In the genomic region with DNA sequence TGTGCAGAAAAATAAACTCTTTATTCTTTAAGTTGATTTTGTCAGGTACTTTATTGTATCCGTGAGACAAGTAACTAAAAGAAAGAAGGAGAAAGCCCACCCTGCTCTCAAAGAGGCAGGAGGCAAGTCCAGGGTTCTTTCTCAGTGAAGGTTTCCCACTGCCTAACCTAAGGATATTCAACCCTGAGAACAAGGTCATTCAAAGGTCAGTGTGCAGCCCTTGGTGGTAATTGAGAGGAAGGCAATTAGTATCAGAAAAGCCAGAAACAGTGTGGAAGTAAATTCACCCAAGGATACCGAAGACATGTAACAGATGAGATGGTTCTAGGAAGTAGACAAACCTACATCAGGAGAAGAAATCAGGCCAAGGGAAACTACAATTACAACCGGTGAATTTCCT, we compare ENCODE assay signal across 25 mouse cellular contexts.
DNase-seq lines count a peak whose midpoint lies in the region; ATAC-seq lines count a peak whose summit lies in the region.
"Had no signal": no experiment of that assay in that cellular context is flagged by ENCODE, and none has a peak within 500 bp of the region (broad histone marks: within the 10 kb centered on the region; RNA-seq: fewer than 3 reads in every experiment).

No protein-coding gene starts in this region.

- no peak overlapping the region for H3K9ac ChIP-seq in forebrain, embryonic 12.5 days
- H3K9ac ChIP-seq in forebrain, embryonic 13.5 days: no peak overlapping the region
- no peak overlapping the region for H3K9ac ChIP-seq in neural tube, embryonic 15.5 days (replicated peaks)
- no peak overlapping the region for H3K9ac ChIP-seq in midbrain, embryonic 12.5 days (replicated peaks)
- H3K9ac ChIP-seq in neural tube, embryonic 12.5 days: no peak overlapping the region
- no peak overlapping the region for H3K9ac ChIP-seq in kidney, embryonic 15.5 days
- H3K9ac ChIP-seq: heart, embryonic 13.5 days; limb, embryonic 13.5 days; liver, embryonic 12.5 days; stomach, embryonic 15.5 days had no signal

- no peaks in the 10 kb centered on the region for H3K36me3 ChIP-seq in forebrain, embryonic 12.5 days (replicated peaks)
- H3K36me3 ChIP-seq in forebrain, embryonic 13.5 days (ENCODE audit: poor library complexity, severe bottlenecking): no peaks in the 10 kb centered on the region
- no peaks in the 10 kb centered on the region for H3K36me3 ChIP-seq in neural tube, embryonic 15.5 days
- H3K36me3 ChIP-seq in midbrain, embryonic 12.5 days: no peaks in the 10 kb centered on the region
- no peaks in the 10 kb centered on the region for H3K36me3 ChIP-seq in neural tube, embryonic 12.5 days
- no peaks in the 10 kb centered on the region for H3K36me3 ChIP-seq in kidney, embryonic 15.5 days
- H3K36me3 ChIP-seq: G1E; heart, embryonic 13.5 days; limb, embryonic 13.5 days; liver, embryonic 12.5 days; stomach, embryonic 15.5 days had no signal

- H3K4me1 ChIP-seq in forebrain, embryonic 12.5 days: peaks cover 30% of the 10 kb centered on the region
- H3K4me1 ChIP-seq in forebrain, embryonic 13.5 days: peaks cover 23% of the 10 kb centered on the region
- peaks cover 14% of the 10 kb centered on the region for H3K4me1 ChIP-seq in neural tube, embryonic 15.5 days
- H3K4me1 ChIP-seq in midbrain, embryonic 12.5 days: peaks cover 36% of the 10 kb centered on the region
- H3K4me1 ChIP-seq in neural tube, embryonic 12.5 days: peaks cover 15% of the 10 kb centered on the region; the same call in 1 of the 2 replicates
- peaks cover 3% of the 10 kb centered on the region; the same call in 1 of the 2 replicates for H3K4me1 ChIP-seq in kidney, embryonic 15.5 days
- H3K4me1 ChIP-seq: liver, embryonic 12.5 days; stomach, embryonic 15.5 days had no signal

- H3K4me3 ChIP-seq in forebrain, embryonic 12.5 days (replicated peaks): no peak overlapping the region
- H3K4me3 ChIP-seq in forebrain, embryonic 13.5 days: no peak overlapping the region
- H3K4me3 ChIP-seq in neural tube, embryonic 15.5 days (replicated peaks): no peak overlapping the region
- H3K4me3 ChIP-seq in midbrain, embryonic 12.5 days: no peak overlapping the region
- no peak overlapping the region for H3K4me3 ChIP-seq in neural tube, embryonic 12.5 days
- no peak overlapping the region for H3K4me3 ChIP-seq in kidney, embryonic 15.5 days (replicated peaks)
- H3K4me3 ChIP-seq: heart, embryonic 13.5 days; limb, embryonic 13.5 days; liver, embryonic 12.5 days; stomach, embryonic 15.5 days had no signal

- 0 out of 2 replicates have a peak overlapping the region, but pooled peaks have one; percentile 20 for H3K27ac ChIP-seq in forebrain, embryonic 12.5 days
- no peak overlapping the region for H3K27ac ChIP-seq in forebrain, embryonic 13.5 days
- H3K27ac ChIP-seq in neural tube, embryonic 15.5 days (replicated peaks): no peak overlapping the region
- peak overlapping the region; percentile 75 for H3K27ac ChIP-seq in midbrain, embryonic 12.5 days (replicated peaks)
- H3K27ac ChIP-seq in neural tube, embryonic 12.5 days: no peak overlapping the region
- H3K27ac ChIP-seq in kidney, embryonic 15.5 days: no peak overlapping the region
- H3K27ac ChIP-seq: heart, embryonic 13.5 days; kidney, postnatal 0 days; limb, embryonic 13.5 days; liver, embryonic 12.5 days; stomach, embryonic 15.5 days had no signal

- no peak overlapping the region for H3K4me2 ChIP-seq in forebrain, embryonic 12.5 days
- H3K4me2 ChIP-seq in forebrain, embryonic 13.5 days: no peak overlapping the region
- no peak overlapping the region for H3K4me2 ChIP-seq in neural tube, embryonic 15.5 days
- no peak overlapping the region for H3K4me2 ChIP-seq in midbrain, embryonic 12.5 days (replicated peaks)
- H3K4me2 ChIP-seq in neural tube, embryonic 12.5 days (replicated peaks): no peak overlapping the region
- H3K4me2 ChIP-seq in kidney, embryonic 15.5 days: no peak overlapping the region
- H3K4me2 ChIP-seq: heart, embryonic 13.5 days; limb, embryonic 13.5 days; liver, embryonic 12.5 days; stomach, embryonic 15.5 days had no signal

- WGBS in forebrain, embryonic 12.5 days: 9% methylated on average over 3 of the region's 3 CpGs
- 2% methylated on average over 3 of the region's 3 CpGs for WGBS in forebrain, embryonic 13.5 days
- 14% methylated on average over 3 of the region's 3 CpGs for WGBS in neural tube, embryonic 15.5 days
- 13% methylated on average over 3 of the region's 3 CpGs for WGBS in midbrain, embryonic 12.5 days
- 9% methylated on average over 3 of the region's 3 CpGs for WGBS in neural tube, embryonic 12.5 days
- WGBS in kidney, embryonic 15.5 days: 38% methylated on average over 3 of the region's 3 CpGs

- ATAC-seq in forebrain, embryonic 12.5 days (ENCODE audit: low FRiP score): no peak
- no peak for ATAC-seq in forebrain, embryonic 13.5 days
- no peak for ATAC-seq in neural tube, embryonic 15.5 days (ENCODE audit: low FRiP score)
- ATAC-seq in midbrain, embryonic 12.5 days (ENCODE audit: low FRiP score, low read depth): no peak
- 0 out of 2 replicates have a peak, but pooled peaks have one; percentile 35 for ATAC-seq in neural tube, embryonic 12.5 days (ENCODE audit: low FRiP score, low read depth)
- ATAC-seq in kidney, embryonic 15.5 days (replicated peaks; ENCODE audit: low FRiP score): no peak
- ATAC-seq: liver, embryonic 12.5 days; Patski had no signal

- H3K27me3 ChIP-seq in forebrain, embryonic 12.5 days: peaks cover 4% of the 10 kb centered on the region; the same call in 1 of the 2 replicates
- no peaks in the 10 kb centered on the region for H3K27me3 ChIP-seq in forebrain, embryonic 13.5 days
- no peaks in the 10 kb centered on the region for H3K27me3 ChIP-seq in neural tube, embryonic 15.5 days (replicated peaks)
- H3K27me3 ChIP-seq in midbrain, embryonic 12.5 days: peaks cover 4% of the 10 kb centered on the region; the same call in 1 of the 2 replicates
- no peaks in the 10 kb centered on the region for H3K27me3 ChIP-seq in neural tube, embryonic 12.5 days (replicated peaks)
- H3K27me3 ChIP-seq in kidney, embryonic 15.5 days: no peaks in the 10 kb centered on the region
- H3K27me3 ChIP-seq: limb, embryonic 13.5 days; stomach, embryonic 15.5 days had no signal

- DNase-seq in neural tube, embryonic 10.5 days (ENCODE audit: extremely low spot score, low spot score): peak; percentile 22
- DNase-seq in cerebellum, adult 8-10 months: no peak
- DNase-seq: cerebellum, adult 11-12 months; cerebellum, postnatal 25 days; gastrocnemius, postnatal 10 days; heart, postnatal 14 days; kidney, adult 11 months; layer of hippocampus, adult 9-11 months; lung, adult 18-20 months; lung, postnatal 14 days; right cerebral cortex, adult 18-20 months; thymus, postnatal 36 days had no signal

- no peaks in the 10 kb centered on the region for H3K9me3 ChIP-seq in forebrain, embryonic 12.5 days
- H3K9me3 ChIP-seq in forebrain, embryonic 13.5 days (replicated peaks): no peaks in the 10 kb centered on the region
- no peaks in the 10 kb centered on the region for H3K9me3 ChIP-seq in neural tube, embryonic 15.5 days (replicated peaks)
- 0 out of 2 replicates have a peak, but pooled peaks cover 4% of the 10 kb centered on the region for H3K9me3 ChIP-seq in midbrain, embryonic 12.5 days
- 0 out of 2 replicates have a peak, but pooled peaks cover 5% of the 10 kb centered on the region for H3K9me3 ChIP-seq in neural tube, embryonic 12.5 days
- no peaks in the 10 kb centered on the region for H3K9me3 ChIP-seq in kidney, embryonic 15.5 days (replicated peaks)
- H3K9me3 ChIP-seq: limb, embryonic 13.5 days; liver, embryonic 12.5 days; stomach, embryonic 15.5 days had no signal

Comparison
In these comparisons a context has a peak if more than half of its experiments do, and no peak if none do; other contexts are left out.
1. H3K27ac ChIP-seq: peak in forebrain, embryonic 12.5 days (single experiment) and midbrain, embryonic 12.5 days (single experiment); none in forebrain, embryonic 13.5 days (single experiment), neural tube, embryonic 15.5 days (single experiment), neural tube, embryonic 12.5 days (single experiment) and kidney, embryonic 15.5 days (single experiment).